Mouse (Mus musculus) regulatory T cell (primary cell): Measurements from ENCODE around the gene Lurap1l.

ENCODE experiments used
- in situ Hi-C: fragments of 300-600 bp; cut with MboI, MseI; formaldehyde crosslinking; loops from one replicate; pipeline ENCODE4 v1.15.1; 2025; ENCODE audit warnings: high pct_unique_total_duplicates

Lurap1l gene

GRCm38 (mm10) chr4:80910481-80910870, at the start of gene Lurap1l:
Gene Lurap1l, plus strand, starts transcription at chr4:80910646.
- in situ Hi-C loops = no loop called here

GRCm38 (mm10) chr4:80862962-80863361, 47.5 kb upstream of the Lurap1l start:
- in situ Hi-C loops = no loop called here

DNA sequence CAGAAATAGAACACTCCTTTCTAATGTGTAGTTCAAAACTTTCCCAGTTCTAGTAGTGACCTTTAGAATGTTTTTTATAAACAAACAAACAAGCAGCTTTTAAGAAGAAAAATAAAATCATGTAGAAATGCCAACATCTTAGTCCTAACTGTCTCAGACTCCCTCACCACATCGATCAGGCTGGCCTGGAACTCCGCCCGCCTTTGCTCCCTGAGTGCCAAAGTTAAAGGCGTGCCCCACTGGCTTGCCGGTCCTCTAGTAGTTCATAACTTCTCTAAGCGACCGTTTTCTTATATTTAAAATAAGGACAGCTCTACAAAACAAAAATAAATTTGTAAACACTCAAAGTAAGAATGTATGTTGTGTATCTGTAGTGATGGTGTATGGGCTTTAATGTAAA, 46.5 kb upstream of the Lurap1l start:
- in situ Hi-C loops = no loop called here

- in situ Hi-C loops = no loop called here
Measured at GRCm38 (mm10) chr4:80864511-80864922, 45.9 kb upstream of the Lurap1l start.

GRCm38 (mm10) chr4:80866065-80866464, 44.4 kb upstream of the Lurap1l start:
- in situ Hi-C loops = no loop called here

GRCm38 (mm10) chr4:80869598-80869997, 40.8 kb upstream of the Lurap1l start:
- in situ Hi-C loops = no loop called here

GRCm38 (mm10) chr4:80872847-80873644, 37.4 kb upstream of the Lurap1l start:
- in situ Hi-C loops = no loop called here

GRCm38 (mm10) chr4:80874121-80874859, 36.2 kb upstream of the Lurap1l start:
- in situ Hi-C loops = no loop called here

DNA sequence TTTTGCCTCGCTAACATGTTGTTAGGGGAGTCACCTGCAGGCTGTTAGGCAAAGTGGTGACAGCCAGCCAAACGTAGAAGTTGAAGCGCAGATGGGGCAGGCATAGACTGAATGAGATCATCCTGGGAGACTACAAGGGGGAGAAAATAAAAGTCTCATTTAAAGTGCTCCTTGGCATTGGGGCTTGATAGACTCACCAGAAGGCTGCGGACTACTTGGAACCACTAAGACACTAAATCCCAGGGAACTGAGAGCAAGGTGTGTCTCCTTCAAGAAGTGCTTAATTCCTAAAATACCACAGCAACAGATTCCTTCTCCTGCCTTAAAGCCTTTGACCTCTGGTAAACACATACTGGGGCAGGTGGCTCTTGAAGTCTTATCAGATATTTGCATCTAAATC, 35.4 kb upstream of the Lurap1l start:
- in situ Hi-C loops = no loop called here

DNA sequence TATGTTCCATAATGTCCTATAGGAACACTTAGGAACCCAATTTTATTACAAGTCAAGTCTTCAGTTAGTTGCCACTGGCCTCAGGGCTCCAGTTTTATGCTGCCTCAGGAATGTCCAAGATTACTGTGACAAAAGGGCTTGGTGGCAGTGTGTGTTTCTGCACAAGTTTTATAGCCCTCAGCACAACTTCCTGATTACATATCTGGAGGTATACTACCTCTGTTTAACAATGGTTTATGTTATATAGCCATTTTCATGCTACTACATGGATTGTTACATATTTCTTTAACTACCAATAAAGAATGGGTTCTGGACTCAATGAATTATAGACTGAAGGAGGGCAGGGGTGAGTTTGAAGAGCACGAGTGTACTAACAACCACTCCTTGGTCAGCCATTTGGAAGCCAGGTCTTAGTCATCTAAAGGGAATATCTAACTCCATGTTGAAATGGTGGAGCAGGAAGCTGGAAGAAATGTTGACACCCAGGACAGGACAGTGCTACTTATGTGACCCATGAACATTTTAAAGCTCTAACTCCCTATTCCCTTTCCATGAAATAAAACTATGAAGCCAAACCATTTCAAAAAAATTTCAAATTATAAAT, 28.3 kb upstream of the Lurap1l start:
- in situ Hi-C loops = no loop called here

GRCm38 (mm10) chr4:80886631-80887030, 23.8 kb upstream of the Lurap1l start:
- in situ Hi-C loops = no loop called here

DNA sequence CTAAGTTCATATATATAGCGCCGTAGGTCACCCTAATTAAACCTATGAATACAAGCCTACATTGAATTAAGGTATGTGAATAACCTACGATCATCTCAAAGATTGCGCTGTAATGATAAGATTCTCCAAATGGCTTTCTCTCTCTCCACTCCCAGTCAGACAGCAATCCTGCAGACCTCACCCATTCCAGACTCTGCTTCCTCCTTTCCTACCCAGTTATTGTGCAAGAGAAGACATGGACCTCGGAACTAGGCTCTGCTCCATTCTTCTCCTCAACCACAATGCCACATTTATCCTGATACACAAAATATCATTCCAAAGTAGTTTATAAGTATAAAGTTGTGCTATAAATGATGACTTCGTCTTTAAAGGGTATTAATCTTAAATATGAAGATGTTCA, 19.4 kb upstream of the Lurap1l start:
- in situ Hi-C loops = no loop called here

GRCm38 (mm10) chr4:80895278-80895894, 15.1 kb upstream of the Lurap1l start:
- in situ Hi-C loops = no loop called here

DNA sequence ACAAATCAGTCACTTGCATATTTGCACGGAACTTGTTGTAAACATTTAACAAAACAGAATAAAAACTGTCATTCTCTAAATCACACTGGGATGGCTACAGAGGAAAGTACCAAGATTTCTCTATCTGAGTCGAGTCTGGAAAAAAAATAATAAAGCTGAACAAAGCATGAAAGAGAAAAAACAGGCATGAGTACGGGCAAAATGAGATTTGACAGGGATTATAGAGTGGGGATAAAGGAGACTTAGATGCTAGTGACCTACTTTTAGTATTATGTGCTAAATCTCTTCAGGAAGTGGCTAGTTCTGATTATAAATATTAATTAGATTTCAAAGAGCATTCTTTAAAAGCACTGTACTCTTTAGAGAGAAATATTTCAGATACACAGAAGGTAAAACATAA, 3.7 kb upstream of the Lurap1l start:
- in situ Hi-C loops = no loop called here

DNA sequence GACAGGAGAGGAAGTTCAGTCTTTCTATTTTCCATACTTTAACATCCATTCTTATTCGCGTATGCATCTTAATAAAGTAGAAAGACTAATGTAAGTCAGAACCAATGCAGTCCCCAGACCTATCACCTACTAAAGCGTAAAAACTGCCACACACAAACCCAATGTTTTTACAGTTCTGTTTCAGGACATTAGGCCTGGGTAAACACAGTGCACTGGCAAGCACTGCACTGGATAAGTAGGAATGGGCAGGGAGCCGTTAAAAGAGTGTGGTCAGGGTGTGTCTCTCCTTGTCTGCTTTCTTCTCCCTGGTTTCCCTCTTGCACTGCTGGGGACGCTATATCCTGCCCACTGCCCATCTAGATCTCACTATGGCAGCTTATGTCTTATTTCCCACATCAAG, 2.5 kb upstream of the Lurap1l start:
- in situ Hi-C loops = no loop called here

DNA sequence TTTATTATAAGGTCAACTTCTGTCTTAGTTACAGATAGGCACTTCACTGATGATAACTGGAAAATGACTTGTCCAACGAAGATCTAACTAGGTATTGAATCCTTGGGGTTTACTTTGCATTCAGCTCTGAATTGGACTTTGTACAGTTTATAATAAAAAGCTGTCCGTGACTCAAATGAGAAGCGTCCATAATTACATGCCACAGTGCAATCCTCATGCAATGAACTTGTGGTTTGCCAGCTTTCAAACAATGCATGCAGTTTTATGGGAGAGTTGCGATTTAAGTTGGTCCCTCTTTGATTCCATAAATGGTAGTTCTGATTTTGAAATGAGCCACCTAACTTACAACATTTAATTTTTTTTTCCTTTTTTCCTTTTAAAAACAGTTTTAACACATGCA, 1.5 kb upstream of the Lurap1l start:
- in situ Hi-C loops = no loop called here

DNA sequence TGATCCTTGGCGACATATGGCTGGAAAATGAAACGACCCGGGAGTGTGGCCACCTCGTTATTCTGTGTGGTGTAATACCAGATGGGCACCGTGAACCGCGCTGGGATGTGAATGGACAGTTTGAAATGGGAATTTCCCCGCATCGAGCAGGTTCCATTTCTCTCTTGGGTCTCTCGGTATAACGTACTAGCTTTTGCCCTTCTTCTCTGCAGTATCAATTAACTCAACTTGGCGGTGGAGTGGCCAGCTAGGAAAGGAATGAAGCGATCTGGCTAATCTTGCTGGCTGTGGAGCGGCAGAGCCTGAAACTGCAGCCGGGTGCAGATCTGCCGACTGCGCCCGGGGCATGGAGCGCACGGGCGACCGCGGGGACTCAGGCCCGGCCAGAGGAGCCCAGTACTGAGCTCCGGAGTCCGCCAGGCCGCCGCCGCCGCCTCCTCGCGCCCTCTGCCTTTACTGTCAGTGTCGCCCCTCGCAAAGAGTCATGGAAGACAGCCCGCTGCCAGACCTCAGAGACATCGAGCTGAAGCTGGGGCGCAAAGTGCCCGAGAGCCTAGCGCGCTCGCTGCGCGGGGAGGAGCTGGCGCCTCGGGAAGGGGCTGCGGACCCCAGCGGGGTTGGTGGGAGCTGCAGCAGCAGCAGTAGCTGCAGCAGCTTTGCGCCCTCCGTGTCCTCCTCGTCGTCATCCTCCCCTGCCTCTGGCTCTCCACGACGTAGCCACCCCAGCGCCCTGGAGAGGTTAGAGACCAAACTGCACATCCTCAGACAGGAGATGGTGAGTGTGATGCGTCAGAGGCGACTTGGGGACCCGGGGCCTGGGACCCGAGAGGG, 640 bp downstream of the Lurap1l start:
- in situ Hi-C loops = no loop called here

- in situ Hi-C loops = no loop called here
Measured at GRCm38 (mm10) chr4:80911706-80912540, 1.5 kb downstream of the Lurap1l start.

GRCm38 (mm10) chr4:80915211-80915610, 4.8 kb downstream of the Lurap1l start:
- in situ Hi-C loops = no loop called here

GRCm38 (mm10) chr4:80916695-80917094, 6.2 kb downstream of the Lurap1l start:
- in situ Hi-C loops = no loop called here
